Mouse (Mus musculus) myocyte (in vitro differentiated cells): ENCODE measurements around the gene Olfr554. TPM values are rescaled to one million over a fixed set of nuclear protein-coding genes. Genes with fewer than 3 reads are reported as not detected.
"Not testable (repeated sequence)": the region's sequence is repeated elsewhere in the genome, so short reads cannot be mapped to it uniquely, and the experiment has no call there.

ENCODE experiments used
- H3K27me3 ChIP-seq: one replicate; pipeline ENCODE4 v1.6.1; 2011; ENCODE audit not compliant: control insufficient read depth, insufficient read depth, insufficient read length
- H3K36me3 ChIP-seq: one replicate; pipeline ENCODE4 v1.6.1; 2011; ENCODE audit not compliant: control insufficient read depth, insufficient read depth
- H3K4me2 ChIP-seq: one replicate; pipeline ENCODE4 v1.6.1; 2011; ENCODE audit warnings: low read depth, control low read depth
- H3K4me3 ChIP-seq: one replicate; pipeline ENCODE4 v1.5.1; 2011; ENCODE audit warnings: mild to moderate bottlenecking, control low read depth, moderate library complexity
- H3K79me2 ChIP-seq: one replicate; pipeline ENCODE4 v1.6.1; 2011; ENCODE audit not compliant: control insufficient read depth, insufficient read depth
- H3ac ChIP-seq: one replicate; pipeline ENCODE4 v1.6.1; 2011; ENCODE audit not compliant: control insufficient read depth, insufficient read length
- CEBPB ChIP-seq: IDR thresholded peaks from 2 replicates; pipeline ENCODE4 v1.6.1; 2011; ENCODE audit warnings: mild to moderate bottlenecking, moderate library complexity; ENCODE audit not compliant: poor library complexity, insufficient read depth, severe bottlenecking
- E2F4 ChIP-seq: IDR thresholded peaks from one replicate; pipeline ENCODE4 v1.6.1; 2011; ENCODE audit warnings: mild to moderate bottlenecking, control low read depth, moderate library complexity; ENCODE audit not compliant: insufficient read depth
- MAX ChIP-seq: IDR thresholded peaks from one replicate; pipeline ENCODE4 v1.6.1; 2011; ENCODE audit warnings: low read depth, mild to moderate bottlenecking, control low read depth
- MYOD1 ChIP-seq, 3 experiments: IDR thresholded peaks; one replicate each; pipeline ENCODE4 v1.6.1; 2011; ENCODE audit warnings: control low read depth in 2 of 3, low read depth in 2 of 3, mild to moderate bottlenecking in 2 of 3, moderate library complexity in 1 of 3; ENCODE audit not compliant: insufficient read length in 2 of 3, control insufficient read depth in 1 of 3
- MYOG ChIP-seq, 3 experiments: IDR thresholded peaks; one replicate each; pipeline ENCODE4 v1.6.1; 2011; ENCODE audit warnings: control low read depth in 2 of 3, low read depth in 2 of 3, mild to moderate bottlenecking in 2 of 3; ENCODE audit not compliant: insufficient read length in 2 of 3, control insufficient read depth in 1 of 3, insufficient read depth in 1 of 3
- POLR2A ChIP-seq: IDR thresholded peaks from one replicate; pipeline ENCODE4 v1.6.1; 2011; ENCODE audit warnings: low read depth, mild to moderate bottlenecking, control low read depth, moderate library complexity; ENCODE audit not compliant: insufficient read length
- POLR2AphosphoS2 ChIP-seq: IDR thresholded peaks from one replicate; pipeline ENCODE4 v1.6.1; 2011; ENCODE audit warnings: low read depth, control low read depth; ENCODE audit not compliant: insufficient read length
- REST ChIP-seq: IDR thresholded peaks from one replicate; pipeline ENCODE4 v1.6.1; 2011; ENCODE audit warnings: mild to moderate bottlenecking, control low read depth, moderate library complexity; ENCODE audit not compliant: insufficient read depth, insufficient read length
- SRF ChIP-seq: IDR thresholded peaks from one replicate; pipeline ENCODE4 v1.6.1; 2011; ENCODE audit warnings: low read depth; ENCODE audit not compliant: control insufficient read depth, insufficient read length
- TCF12 ChIP-seq: IDR thresholded peaks from one replicate; pipeline ENCODE4 v1.6.1; 2011; ENCODE audit warnings: mild to moderate bottlenecking, control low read depth; ENCODE audit not compliant: poor library complexity, insufficient read depth, severe bottlenecking
- TCF3 ChIP-seq: IDR thresholded peaks from one replicate; pipeline ENCODE4 v1.6.1; 2011; ENCODE audit warnings: low read depth, control low read depth; ENCODE audit not compliant: insufficient read length
- USF1 ChIP-seq: IDR thresholded peaks from one replicate; pipeline ENCODE4 v1.6.1; 2011; ENCODE audit warnings: low read depth, mild to moderate bottlenecking, control low read depth, moderate library complexity
- polyA plus RNA-seq: library from polyadenylated mRNA; unstranded; fragments of >200 nt; fragmentation: generic; extraction: Trizol; gene quantifications from one replicate; pipeline ENCODE4 v1.2.1, GENCODE M21; 2012; ENCODE audit warnings: missing spikeins

The Olfr554 gene
- polyA plus RNA-seq, result not detected

DNA sequence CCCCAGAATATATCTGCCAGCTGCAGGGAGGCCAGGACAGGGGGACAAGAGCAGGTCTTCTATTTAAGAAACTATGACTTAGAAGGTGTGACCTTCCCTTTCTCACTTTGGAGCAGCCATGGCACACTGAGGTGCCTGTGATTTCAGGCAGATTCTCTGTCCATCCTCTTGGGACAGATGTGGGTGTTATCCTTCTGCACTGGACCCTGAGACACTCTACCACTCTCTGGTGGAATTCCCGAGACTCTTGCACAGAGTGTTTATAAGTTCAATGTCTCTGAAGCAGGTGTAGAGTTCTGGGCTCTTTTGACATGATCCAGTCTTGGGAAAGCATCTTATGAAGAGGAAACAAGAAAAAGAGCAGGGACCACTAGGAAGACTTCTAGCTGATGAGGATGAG, at the start of gene Olfr554:
Olfr554 (plus strand) TSS at position 301 of the 400 bp plus-strand sequence.
- Histone ChIP-seq H3K27me3 (no peaks in the 10 kb centered on the region), H3K4me3 (no peak within 1 kb of the TSS), H3ac (no peak within 1 kb of the TSS), H3K4me2 (no peak within 1 kb of the TSS), H3K79me2 (no peaks in the 10 kb centered on the region), H3K36me3 (no peaks in the 10 kb centered on the region)
- TF ChIP-seq POLR2AphosphoS2, result no peak
- no peak for TF ChIP-seq MYOD1 (IDR thresholded peaks at IDR 0.05; ENCODE audit: control insufficient read depth in 1 of 3, insufficient read length in 2 of 3, low read depth in 2 of 3)
- no peak for TF ChIP-seq CEBPB
- no peak for TF ChIP-seq SRF
- TF ChIP-seq POLR2A, result no peak
- no peak for TF ChIP-seq TCF12
- TF ChIP-seq MYOG (IDR thresholded peaks at IDR 0.05; ENCODE audit: control insufficient read depth in 1 of 3, insufficient read depth in 1 of 3, insufficient read length in 2 of 3, low read depth in 2 of 3), result no peak
- no peak for TF ChIP-seq REST
- no peak for TF ChIP-seq E2F4
- TF ChIP-seq TCF3, result no peak
- no peak for TF ChIP-seq MAX
- TF ChIP-seq USF1, result no peak

DNA sequence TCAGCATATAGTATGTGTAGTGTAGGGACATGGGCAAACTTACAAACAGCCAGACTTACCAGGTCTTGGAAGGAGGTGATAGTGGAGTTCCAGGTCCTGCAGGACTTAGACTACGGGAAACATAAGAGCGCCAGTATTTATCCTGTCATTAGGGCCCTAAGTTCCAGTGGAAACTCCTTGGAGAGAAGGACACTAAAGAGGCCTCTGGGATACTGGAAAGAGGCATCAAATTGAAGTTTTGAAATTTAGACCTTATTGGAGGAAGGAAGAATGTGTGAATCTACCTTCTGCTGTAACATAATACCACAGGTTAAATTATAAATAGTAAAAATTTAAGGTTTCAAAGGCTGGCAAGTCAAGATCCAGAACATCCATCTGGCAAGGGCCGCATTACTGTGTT, 46.4 kb upstream of the Olfr554 start, which contains the start of gene Olfr551:
Olfr551 (minus strand) TSS at position 101 of the 400 bp plus-strand sequence.
- H3K27me3 ChIP-seq, result no peaks in the 10 kb centered on the region
- no peak within 1 kb of the TSS for H3K4me3 ChIP-seq
- H3K79me2 ChIP-seq, result no peaks in the 10 kb centered on the region
- no peak within 1 kb of the TSS for H3ac ChIP-seq
- TF ChIP-seq MAX (no peak), POLR2AphosphoS2 (no peak)
- no peaks in the 10 kb centered on the region for H3K36me3 ChIP-seq
- no peak within 1 kb of the TSS for H3K4me2 ChIP-seq

DNA sequence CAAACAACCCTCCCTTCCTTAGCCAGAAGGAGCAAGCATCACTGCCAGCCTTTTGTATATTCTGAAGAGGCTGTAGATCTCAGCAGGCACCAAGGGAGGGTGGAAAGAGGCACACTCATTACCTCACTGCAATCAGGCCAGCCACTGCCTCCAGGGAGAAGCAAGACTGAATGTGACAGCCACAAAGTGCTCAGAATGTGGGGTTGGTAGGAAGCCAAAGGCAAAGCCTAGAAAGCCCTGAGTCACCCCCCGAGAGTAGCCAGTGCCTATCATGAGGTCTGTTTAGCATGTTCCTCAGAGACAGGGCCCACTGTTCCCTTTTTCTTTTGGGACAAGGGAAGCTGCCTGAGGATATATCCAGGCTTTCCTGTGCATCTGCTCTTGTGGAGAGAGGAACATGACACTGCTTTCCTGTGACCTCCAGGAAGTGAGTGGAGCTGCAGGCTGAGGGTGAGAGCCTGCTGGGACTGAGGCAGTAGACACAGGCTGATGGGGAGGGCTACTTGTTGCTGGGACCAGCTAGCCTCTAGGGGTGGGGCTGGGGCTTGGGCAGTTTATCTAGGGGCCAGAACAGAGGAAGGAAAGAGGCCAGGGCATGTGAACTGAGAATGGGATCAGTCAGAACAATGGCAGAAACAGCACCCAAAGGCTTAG, 40.7 kb upstream of the Olfr554 start, which contains the start of gene Olfr552:
Olfr552 (plus strand) TSS at position 393 of the 654 bp plus-strand sequence.
- H3K4me3 ChIP-seq, result no peak within 1 kb of the TSS
- no peaks in the 10 kb centered on the region for H3K79me2 ChIP-seq
- H3K36me3 ChIP-seq, result no peaks in the 10 kb centered on the region
- H3K4me2 ChIP-seq, result no peak within 1 kb of the TSS
- H3ac ChIP-seq, result no peak within 1 kb of the TSS
- TF ChIP-seq MAX, result no peak
- no peak for TF ChIP-seq MYOD1 (IDR thresholded peaks at IDR 0.05; ENCODE audit: control insufficient read depth in 1 of 3, insufficient read length in 2 of 3, low read depth in 2 of 3)
- TF ChIP-seq REST, result no peak
- TF ChIP-seq POLR2A, result no peak
- TF ChIP-seq E2F4, result no peak
- no peak for TF ChIP-seq CEBPB
- no peak for TF ChIP-seq MYOG (IDR thresholded peaks at IDR 0.05; ENCODE audit: control insufficient read depth in 1 of 3, insufficient read depth in 1 of 3, insufficient read length in 2 of 3, low read depth in 2 of 3)
- TF ChIP-seq TCF3, result no peak
- TF ChIP-seq POLR2AphosphoS2, result no peak
- no peak for TF ChIP-seq SRF
- no peak for TF ChIP-seq TCF12
- no peak for TF ChIP-seq USF1
- no peaks in the 10 kb centered on the region for H3K27me3 ChIP-seq

DNA sequence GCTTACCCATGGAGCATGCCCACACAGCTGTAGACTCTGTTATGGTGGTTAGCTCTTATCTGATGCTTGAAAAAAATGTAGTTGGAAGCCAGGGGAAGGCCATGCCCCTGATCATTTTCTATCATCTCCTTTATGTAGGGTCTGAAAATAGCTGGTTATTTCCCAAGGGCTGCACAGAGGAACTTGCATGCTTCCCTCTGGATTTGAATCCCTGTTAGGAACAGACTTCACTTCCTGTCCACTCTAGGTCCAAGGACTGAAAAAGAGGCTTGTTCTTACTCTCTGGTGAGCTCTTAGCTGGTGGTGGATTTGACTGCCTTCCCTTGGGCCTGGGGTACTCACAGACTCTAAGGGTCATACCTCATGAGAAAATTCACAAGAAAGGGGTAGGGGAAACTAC, 20.1 kb upstream of the Olfr554 start, which contains the start of gene Olfr553:
Olfr553 (minus strand) TSS at position 101 of the 400 bp plus-strand sequence.
- Histone ChIP-seq H3K4me3 (no peak within 1 kb of the TSS), H3K4me2 (no peak within 1 kb of the TSS), H3K27me3 (no peaks in the 10 kb centered on the region), H3K79me2 (no peaks in the 10 kb centered on the region), H3ac (no peak within 1 kb of the TSS), H3K36me3 (no peaks in the 10 kb centered on the region)
- TF ChIP-seq TCF3 (no peak), MYOD1 (IDR thresholded peaks at IDR 0.05; ENCODE audit: control insufficient read depth in 1 of 3, insufficient read length in 2 of 3, low read depth in 2 of 3) (no peak), MAX (no peak), POLR2AphosphoS2 (no peak), CEBPB (no peak), REST (no peak), SRF (no peak), E2F4 (no peak), TCF12 (no peak), POLR2A (no peak), MYOG (IDR thresholded peaks at IDR 0.05; ENCODE audit: control insufficient read depth in 1 of 3, insufficient read depth in 1 of 3, insufficient read length in 2 of 3, low read depth in 2 of 3) (no peak), USF1 (no peak)

DNA sequence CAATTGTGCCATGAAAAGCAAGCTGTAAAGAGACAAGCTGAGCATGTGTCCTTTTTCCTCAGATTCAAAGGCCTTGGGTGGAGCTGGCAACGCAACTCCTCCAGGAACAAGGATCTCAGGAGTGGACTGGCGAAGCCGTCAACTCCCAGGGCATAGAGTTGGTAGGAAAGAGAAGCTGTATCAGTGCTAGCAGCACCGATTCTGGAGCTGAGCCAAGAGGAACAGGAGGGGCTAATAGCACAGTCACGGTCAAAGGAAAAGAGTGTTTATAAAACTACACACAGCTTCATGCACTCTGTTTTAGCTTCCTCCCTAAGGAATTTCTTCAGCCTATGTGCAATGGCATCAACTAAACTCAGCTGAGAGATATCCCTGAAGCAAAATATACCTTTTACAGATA, 18.6 kb upstream of the Olfr554 start:
- H3ac ChIP-seq, result no peak overlapping the region
- H3K4me2 ChIP-seq, result no peak overlapping the region
- no peaks in the 10 kb centered on the region for H3K27me3 ChIP-seq
- H3K4me3 ChIP-seq, result no peak overlapping the region
- TF ChIP-seq MAX (no peak), POLR2AphosphoS2 (no peak), USF1 (no peak), MYOD1 (IDR thresholded peaks at IDR 0.05; ENCODE audit: control insufficient read depth in 1 of 3, insufficient read length in 2 of 3, low read depth in 2 of 3) (no peak), TCF3 (no peak), REST (no peak), TCF12 (no peak), POLR2A (no peak), MYOG (IDR thresholded peaks at IDR 0.05; ENCODE audit: control insufficient read depth in 1 of 3, insufficient read depth in 1 of 3, insufficient read length in 2 of 3, low read depth in 2 of 3) (no peak), E2F4 (no peak)
- no peaks in the 10 kb centered on the region for H3K79me2 ChIP-seq
- no peaks in the 10 kb centered on the region for H3K36me3 ChIP-seq

DNA sequence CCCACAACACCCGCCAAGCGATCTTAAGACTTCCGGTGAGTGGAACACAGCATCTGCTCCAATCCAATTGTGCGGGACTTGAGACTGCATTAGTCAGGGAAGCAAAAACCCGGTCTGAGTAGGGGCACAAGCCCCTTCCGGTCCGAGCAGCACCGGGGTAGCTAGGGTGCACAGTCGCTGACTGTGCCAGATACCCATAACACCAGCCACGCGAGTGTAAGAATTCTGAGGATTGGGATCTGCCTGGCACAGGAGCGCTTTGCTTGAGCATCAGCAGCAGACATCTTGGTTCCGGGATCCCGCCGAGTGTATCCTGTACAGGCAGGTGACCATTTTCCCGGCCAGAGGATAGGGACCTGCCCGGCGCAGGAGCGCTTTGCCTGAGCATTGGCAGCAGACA, 17.9 kb upstream of the Olfr554 start:
- not testable (repeated sequence) for H3K4me3 ChIP-seq, H3K27me3 ChIP-seq, H3K36me3 ChIP-seq, H3K4me2 ChIP-seq, H3ac ChIP-seq, H3K79me2 ChIP-seq
